Mouse (Mus musculus) hindbrain, embryonic 13.5 days (tissue): ENCODE measurements at regions not wholly inside any gene's neighbourhood (a gene's known extent, or its start where the extent isn't known, plus 50 kb on each side); places are given as distances from the start of the nearest gene placed in this dataset.

ENCODE experiments used
- ATAC-seq: fragments of 200-750 bp; cut with Nextera tagmentation; 2 replicates; pipeline ENCODE4 v1.8.0; 2017; ENCODE audit warnings: moderate TSS enrichment; ENCODE audit not compliant: low FRiP score
- H3K27ac ChIP-seq: fragments of 300-500 bp; sonication (generic); 2 replicates; pipeline ENCODE4 v1.5.1; 2015; ENCODE audit warnings: inconsistent platforms, mild to moderate bottlenecking, moderate library complexity
- H3K27me3 ChIP-seq: fragments of 300-500 bp; sonication (generic); 2 replicates; pipeline ENCODE4 v1.6.1; 2015; ENCODE audit warnings: mild to moderate bottlenecking, inconsistent platforms
- H3K36me3 ChIP-seq: fragments of 300-500 bp; sonication (generic); 2 replicates; pipeline ENCODE4 v1.6.1; 2015; ENCODE audit warnings: mild to moderate bottlenecking, inconsistent platforms
- H3K4me1 ChIP-seq: fragments of 300-500 bp; sonication (generic); replicated peaks from 2 replicates; pipeline ENCODE4 v1.6.1; 2015; ENCODE audit warnings: inconsistent platforms
- H3K4me2 ChIP-seq: fragments of 300-500 bp; sonication (generic); 2 replicates; pipeline ENCODE4 v1.6.1; 2015; ENCODE audit warnings: inconsistent platforms, mild to moderate bottlenecking, moderate library complexity
- H3K4me3 ChIP-seq: fragments of 300-500 bp; sonication (generic); 2 replicates; pipeline ENCODE4 v1.5.1; 2015; ENCODE audit warnings: mild to moderate bottlenecking, inconsistent platforms
- H3K9ac ChIP-seq: fragments of 300-500 bp; sonication (generic); 2 replicates; pipeline ENCODE4 v1.6.1; 2015; ENCODE audit warnings: mild to moderate bottlenecking, inconsistent platforms
- H3K9me3 ChIP-seq: fragments of 300-500 bp; sonication (generic); 2 replicates; pipeline ENCODE4 v1.6.1; 2016; ENCODE audit warnings: inconsistent platforms
- WGBS: fragments of 180-500 bp; shearing (Covaris S2); methylation state at CpG from one replicate; pipeline ENCODE4 v1.1.7; 2015; 5-methylcytosine and 5-hydroxymethylcytosine counted together

- 11% methylated on average over 7 of the region's 7 CpGs for WGBS
- peak; percentile 82 for ATAC-seq
- Histone ChIP-seq H3K4me3 (no peak overlapping the region), H3K9ac (no peak overlapping the region), H3K4me1 (peaks cover 9% of the 10 kb centered on the region), H3K9me3 (no peaks in the 10 kb centered on the region), H3K27ac (peak overlapping the region; percentile 80), H3K4me2 (no peak overlapping the region), H3K36me3 (no peaks in the 10 kb centered on the region), H3K27me3 (peaks cover 22% of the 10 kb centered on the region)
Measured at GRCm38 (mm10) chr9:90700236-90701179, 429.9 kb upstream of the Tbc1d2b start.

- Histone ChIP-seq H3K4me3 (no peak overlapping the region), H3K36me3 (no peaks in the 10 kb centered on the region), H3K4me2 (no peak overlapping the region), H3K9ac (no peak overlapping the region), H3K4me1 (peaks cover 9% of the 10 kb centered on the region), H3K27me3 (peaks cover 23% of the 10 kb centered on the region), H3K9me3 (no peaks in the 10 kb centered on the region), H3K27ac (peak overlapping the region; percentile 80)
- peak; percentile 73 for ATAC-seq
- 29% methylated on average over 4 of the region's 4 CpGs for WGBS
Measured at GRCm38 (mm10) chr9:90701180-90701765, 430.7 kb upstream of the Tbc1d2b start.

GRCm38 (mm10) chr9:90713685-90714084 lies 443.1 kb upstream of the Tbc1d2b start:
- 0 out of 2 replicates have a peak, but pooled peaks cover 4% of the 10 kb centered on the region for H3K27me3 ChIP-seq
- H3K9me3 ChIP-seq: 0 out of 2 replicates have a peak, but pooled peaks cover 5% of the 10 kb centered on the region
- H3K36me3 ChIP-seq: no peaks in the 10 kb centered on the region
- no peak overlapping the region for H3K27ac ChIP-seq
- no peaks in the 10 kb centered on the region for H3K4me1 ChIP-seq
- H3K4me2 ChIP-seq: no peak overlapping the region
- ATAC-seq: no peak
- H3K4me3 ChIP-seq: no peak overlapping the region
- 38% methylated on average over 2 of the region's 2 CpGs for WGBS
- H3K9ac ChIP-seq: no peak overlapping the region

GRCm38 (mm10) chr9:90731450-90731849 lies 460.8 kb upstream of the Tbc1d2b start:
- Histone ChIP-seq H3K27ac (no peak overlapping the region), H3K4me3 (no peak overlapping the region), H3K9me3 (no peaks in the 10 kb centered on the region), H3K36me3 (no peaks in the 10 kb centered on the region), H3K4me1 (no peaks in the 10 kb centered on the region), H3K27me3 (no peaks in the 10 kb centered on the region), H3K4me2 (no peak overlapping the region), H3K9ac (no peak overlapping the region)
- no peak for ATAC-seq
- WGBS: 28% methylated on average over 4 of the region's 4 CpGs

- no peaks in the 10 kb centered on the region for H3K4me1 ChIP-seq
- WGBS: 20% methylated on average over 3 of the region's 3 CpGs
- H3K27me3 ChIP-seq: no peaks in the 10 kb centered on the region
- H3K27ac ChIP-seq: no peak overlapping the region
- no peak overlapping the region for H3K4me3 ChIP-seq
- H3K9ac ChIP-seq: no peak overlapping the region
- no peak overlapping the region for H3K4me2 ChIP-seq
- no peak for ATAC-seq
- H3K9me3 ChIP-seq: no peaks in the 10 kb centered on the region
- no peaks in the 10 kb centered on the region for H3K36me3 ChIP-seq
Measured at GRCm38 (mm10) chr9:90757175-90757574, 486.6 kb upstream of the Tbc1d2b start.

- H3K9ac ChIP-seq: no peak overlapping the region
- no peaks in the 10 kb centered on the region for H3K4me1 ChIP-seq
- 16% methylated on average over 1 of the region's 1 CpGs for WGBS
- H3K36me3 ChIP-seq: no peaks in the 10 kb centered on the region
- ATAC-seq: no peak
- no peaks in the 10 kb centered on the region for H3K27me3 ChIP-seq
- H3K9me3 ChIP-seq: no peaks in the 10 kb centered on the region
- no peak overlapping the region for H3K4me3 ChIP-seq
- no peak overlapping the region for H3K27ac ChIP-seq
- H3K4me2 ChIP-seq: no peak overlapping the region
Measured at GRCm38 (mm10) chr9:90774296-90774695, 503.7 kb upstream of the Tbc1d2b start.

GRCm38 (mm10) chr9:90789545-90789944 lies 518.9 kb upstream of the Tbc1d2b start:
- no peaks in the 10 kb centered on the region for H3K4me1 ChIP-seq
- no peaks in the 10 kb centered on the region for H3K9me3 ChIP-seq
- H3K9ac ChIP-seq: no peak overlapping the region
- H3K27me3 ChIP-seq: no peaks in the 10 kb centered on the region
- no peak overlapping the region for H3K27ac ChIP-seq
- no peak overlapping the region for H3K4me3 ChIP-seq
- no peaks in the 10 kb centered on the region for H3K36me3 ChIP-seq
- H3K4me2 ChIP-seq: no peak overlapping the region
- ATAC-seq: no peak

GRCm38 (mm10) chr9:90791871-90792270 lies 521.3 kb upstream of the Tbc1d2b start:
- WGBS: 49% methylated on average over 2 of the region's 2 CpGs
- Histone ChIP-seq H3K4me3 (no peak overlapping the region), H3K9me3 (no peaks in the 10 kb centered on the region), H3K9ac (no peak overlapping the region), H3K27ac (no peak overlapping the region), H3K36me3 (no peaks in the 10 kb centered on the region), H3K4me2 (no peak overlapping the region), H3K27me3 (no peaks in the 10 kb centered on the region), H3K4me1 (no peaks in the 10 kb centered on the region)
- no peak for ATAC-seq

- Histone ChIP-seq H3K9ac (no peak overlapping the region), H3K4me1 (no peaks in the 10 kb centered on the region), H3K4me2 (no peak overlapping the region), H3K36me3 (no peaks in the 10 kb centered on the region), H3K27me3 (no peaks in the 10 kb centered on the region), H3K9me3 (no peaks in the 10 kb centered on the region), H3K27ac (no peak overlapping the region), H3K4me3 (no peak overlapping the region)
- WGBS: 36% methylated on average over 4 of the region's 4 CpGs
- ATAC-seq: no peak
Measured at GRCm38 (mm10) chr9:90816844-90817243, 545.4 kb upstream of the Zic4 start.

- no peak overlapping the region for H3K4me3 ChIP-seq
- ATAC-seq: no peak
- no peak overlapping the region for H3K27ac ChIP-seq
- no peak overlapping the region for H3K9ac ChIP-seq
- no peak overlapping the region for H3K4me2 ChIP-seq
- 57% methylated on average over 4 of the region's 4 CpGs for WGBS
- no peaks in the 10 kb centered on the region for H3K27me3 ChIP-seq
- H3K9me3 ChIP-seq: no peaks in the 10 kb centered on the region
- H3K36me3 ChIP-seq: no peaks in the 10 kb centered on the region
- 0 out of 2 replicates have a peak, but pooled peaks cover 3% of the 10 kb centered on the region for H3K4me1 ChIP-seq
Measured at GRCm38 (mm10) chr9:90823574-90824280, 538.5 kb upstream of the Zic4 start.

GRCm38 (mm10) chr9:90827474-90827873 lies 534.7 kb upstream of the Zic4 start:
- no peak for ATAC-seq
- H3K27me3 ChIP-seq: no peaks in the 10 kb centered on the region
- no peaks in the 10 kb centered on the region for H3K9me3 ChIP-seq
- no peak overlapping the region for H3K4me2 ChIP-seq
- no peak overlapping the region for H3K9ac ChIP-seq
- WGBS: 69% methylated on average over 3 of the region's 3 CpGs
- no peak overlapping the region for H3K4me3 ChIP-seq
- H3K27ac ChIP-seq: no peak overlapping the region
- no peaks in the 10 kb centered on the region for H3K36me3 ChIP-seq
- 0 out of 2 replicates have a peak, but pooled peaks cover 6% of the 10 kb centered on the region for H3K4me1 ChIP-seq

- Histone ChIP-seq H3K4me1 (0 out of 2 replicates have a peak, but pooled peaks cover 7% of the 10 kb centered on the region), H3K27me3 (no peaks in the 10 kb centered on the region), H3K4me2 (0 out of 2 replicates have a peak overlapping the region, but pooled peaks have one; percentile 11), H3K4me3 (no peak overlapping the region), H3K9me3 (no peaks in the 10 kb centered on the region), H3K27ac (no peak overlapping the region), H3K9ac (no peak overlapping the region), H3K36me3 (no peaks in the 10 kb centered on the region)
- ATAC-seq: no peak
- 49% methylated on average over 5 of the region's 5 CpGs for WGBS
Measured at GRCm38 (mm10) chr9:90828701-90829100, 533.5 kb upstream of the Zic4 start.
